Mouse (Mus musculus) neural tube, embryonic 11.5 days (tissue): ENCODE results near the gene Olfr1320. TPM values are rescaled to one million over a fixed set of nuclear protein-coding genes. Genes with fewer than 3 reads are reported as not detected.
"Not testable (repeated sequence)": the region's sequence is repeated elsewhere in the genome, so short reads cannot be mapped to it uniquely, and the experiment has no call there.

Source experiments
- ATAC-seq: fragments of 200-750 bp; cut with Nextera tagmentation; 2 replicates; pipeline ENCODE4 v1.8.0; 2017; ENCODE audit warnings: moderate number of reproducible peaks, mild to moderate bottlenecking, moderate TSS enrichment, moderate library complexity; ENCODE audit not compliant: insufficient read depth, low FRiP score, low TSS enrichment
- DNase-seq: peaks from one replicate; pipeline ENCODE4 v3.0.0-alpha.2; 2015; ENCODE audit warnings: low spot score
- H3K27ac ChIP-seq: fragments of 300-500 bp; sonication (generic); 2 replicates; pipeline ENCODE4 v1.5.1; 2014; ENCODE audit warnings: low read depth, mild to moderate bottlenecking, low read length
- H3K27me3 ChIP-seq: fragments of 300-500 bp; sonication (generic); 2 replicates; pipeline ENCODE4 v1.6.1; 2014; ENCODE audit warnings: mild to moderate bottlenecking, low read length, mixed read lengths; ENCODE audit not compliant: control insufficient read depth, insufficient read depth
- H3K36me3 ChIP-seq: fragments of 300-500 bp; sonication (generic); 2 replicates; pipeline ENCODE4 v1.6.1; 2014; ENCODE audit warnings: mild to moderate bottlenecking, low read length, moderate library complexity, mixed read lengths; ENCODE audit not compliant: control insufficient read depth, insufficient read depth
- H3K4me1 ChIP-seq: fragments of 300-500 bp; sonication (generic); 2 replicates; pipeline ENCODE4 v1.6.1; 2014; ENCODE audit warnings: low read length, mixed read lengths; ENCODE audit not compliant: control insufficient read depth, insufficient read depth
- H3K4me2 ChIP-seq: fragments of 300-500 bp; sonication (generic); 2 replicates; pipeline ENCODE4 v1.6.1; 2014; ENCODE audit warnings: low read depth, mild to moderate bottlenecking, moderate library complexity
- H3K4me3 ChIP-seq: fragments of 300-500 bp; sonication (generic); 2 replicates; pipeline ENCODE4 v1.5.1; 2014; ENCODE audit warnings: low read depth, low read length
- H3K9ac ChIP-seq: fragments of 300-500 bp; sonication (generic); 2 replicates; pipeline ENCODE4 v1.6.1; 2014; ENCODE audit warnings: mild to moderate bottlenecking, low read length
- H3K9me3 ChIP-seq: fragments of 300-500 bp; sonication (generic); 2 replicates; pipeline ENCODE4 v1.6.1; 2016; ENCODE audit warnings: low read length; ENCODE audit not compliant: control insufficient read depth
- WGBS: fragments of 180-500 bp; shearing (Covaris S2); extraction: QIAGEN DNeasy Blood & Tissue Kit; methylation state at CpG from one replicate; pipeline ENCODE4 v1.1.7; 2014; 5-methylcytosine and 5-hydroxymethylcytosine counted together
- polyA plus RNA-seq: library from polyadenylated mRNA; unstranded; fragments of >200 nt; fragmentation: Nextera tagmentation; extraction: Ambion mirVana; gene quantifications from 2 replicates; pipeline ENCODE4 v1.2.1, GENCODE M21; 2014

The Olfr1320 gene
- not detected in 2 replicates for polyA plus RNA-seq

- H3K4me1 ChIP-seq: no peaks in the 10 kb centered on the region
- H3K27ac ChIP-seq: no peak within 1 kb of the TSS
- WGBS: 85% methylated on average over 1 of the region's 1 CpGs
- H3K4me2 ChIP-seq: no peak within 1 kb of the TSS
- H3K9ac ChIP-seq: no peak within 1 kb of the TSS
- no peaks in the 10 kb centered on the region for H3K9me3 ChIP-seq
- ATAC-seq (no peak), DNase-seq (no peak)
- no peaks in the 10 kb centered on the region for H3K27me3 ChIP-seq
- no peak within 1 kb of the TSS for H3K4me3 ChIP-seq
- no peaks in the 10 kb centered on the region for H3K36me3 ChIP-seq
Observed at GRCm38 (mm10) chrX:49672033-49672432, at the start of gene Olfr1320. Olfr1320 (plus strand) TSS chrX:49672333.

- DNase-seq (no peak), ATAC-seq (no peak)
- Histone ChIP-seq H3K9me3 (no peaks in the 10 kb centered on the region), H3K4me3 (no peak overlapping the region), H3K9ac (no peak overlapping the region), H3K27me3 (no peaks in the 10 kb centered on the region), H3K4me2 (no peak overlapping the region), H3K4me1 (no peaks in the 10 kb centered on the region), H3K36me3 (no peaks in the 10 kb centered on the region), H3K27ac (no peak overlapping the region)
Observed at GRCm38 (mm10) chrX:49627566-49627965, 44.6 kb upstream of the Olfr1320 start.

- H3K4me3 ChIP-seq: no peak overlapping the region
- H3K4me2 ChIP-seq: no peak overlapping the region
- H3K4me1 ChIP-seq: no peaks in the 10 kb centered on the region
- no peaks in the 10 kb centered on the region for H3K36me3 ChIP-seq
- ATAC-seq (no peak), DNase-seq (no peak)
- whole genome bisulfite sequencing: 69% methylated on average over 2 of the region's 2 CpGs
- H3K27me3 ChIP-seq: no peaks in the 10 kb centered on the region
- H3K27ac ChIP-seq: no peak overlapping the region
- no peaks in the 10 kb centered on the region for H3K9me3 ChIP-seq
- H3K9ac ChIP-seq: no peak overlapping the region
Observed at GRCm38 (mm10) chrX:49631195-49631594, 40.9 kb upstream of the Olfr1320 start.

- ATAC-seq, H3K4me1 ChIP-seq, H3K36me3 ChIP-seq, DNase-seq, H3K9me3 ChIP-seq, H3K27me3 ChIP-seq, H3K9ac ChIP-seq, H3K27ac ChIP-seq, H3K4me2 ChIP-seq, H3K4me3 ChIP-seq: not testable (repeated sequence)
- 90% methylated on average over 27 of the region's 29 CpGs for WGBS
Observed at GRCm38 (mm10) chrX:49660781-49661180, 11.4 kb upstream of the Olfr1320 start.

Other genes starting within 250 kb of the Olfr1320 start
- 16.4 and 20.4 TPM in 2 replicates for gene Arhgap36, start 208.4 kb upstream of the Olfr1320 start, polyA plus RNA-seq
- gene Olfr1321, start 62.7 kb downstream of the Olfr1320 start, polyA plus RNA-seq: not detected in 2 replicates
- 1.5 and 2.0 TPM in 2 replicates for gene Igsf1, start 125.4 kb downstream of the Olfr1320 start, polyA plus RNA-seq
- not detected in 2 replicates for gene Olfr1322, start 219.2 kb downstream of the Olfr1320 start, polyA plus RNA-seq